Mouse (Mus musculus) T-cell, adult 2 months (primary cell): Measurements from ENCODE around the gene Mylk3.
A peak's percentile ranks its signal among the peaks of the same experiment; 100 is the strongest.

Experiments used
- DNase-seq: peaks from one replicate; pipeline ENCODE4 v3.0.0; 2022; ENCODE audit warnings: low spot score

The Mylk3 gene

DNA sequence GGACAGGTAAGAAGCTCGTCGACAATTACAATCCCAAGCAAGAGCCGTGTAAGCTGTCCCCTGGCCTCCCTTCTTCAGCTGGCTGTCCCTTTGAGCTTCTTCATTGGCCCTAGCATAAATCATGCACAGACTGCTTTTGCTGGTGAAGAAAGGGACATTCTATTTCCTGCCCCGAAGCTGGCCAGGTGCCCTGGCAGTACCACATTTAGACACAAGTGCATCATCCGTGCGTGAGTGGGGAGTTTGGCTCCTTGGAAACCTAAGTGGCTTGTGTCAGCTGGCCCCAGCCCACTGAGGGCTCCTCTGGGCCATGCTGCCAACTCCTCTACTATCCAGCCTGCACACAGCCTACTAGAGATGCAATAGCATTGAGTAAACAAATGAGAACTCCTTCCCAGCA, at the start of gene Mylk3:
Gene Mylk3 (minus strand): TSS at position 141 of the 400 bp plus-strand sequence.
- DNase-seq = no peak

DNA sequence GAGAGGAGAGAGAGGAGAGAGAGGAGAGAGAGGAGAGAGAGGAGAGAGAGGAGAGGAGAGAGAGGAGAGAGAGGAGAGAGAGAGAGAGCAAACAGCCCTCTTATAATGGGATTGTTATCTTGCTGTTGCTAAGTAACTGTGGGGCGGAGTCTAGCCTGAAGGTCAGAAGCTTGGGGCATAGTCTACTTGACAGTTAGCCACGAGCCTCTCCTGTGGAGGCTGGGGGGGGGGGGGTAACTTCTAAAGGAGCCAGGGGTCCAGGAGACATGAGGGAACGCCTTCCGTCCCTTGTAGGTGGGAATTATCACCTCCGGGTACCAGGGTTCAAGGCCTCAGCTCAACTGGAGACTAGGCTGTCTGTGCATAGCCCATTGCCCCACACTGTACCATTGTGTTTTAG, 49.6 kb upstream of the Mylk3 start:
- no peak for DNase-seq

DNA sequence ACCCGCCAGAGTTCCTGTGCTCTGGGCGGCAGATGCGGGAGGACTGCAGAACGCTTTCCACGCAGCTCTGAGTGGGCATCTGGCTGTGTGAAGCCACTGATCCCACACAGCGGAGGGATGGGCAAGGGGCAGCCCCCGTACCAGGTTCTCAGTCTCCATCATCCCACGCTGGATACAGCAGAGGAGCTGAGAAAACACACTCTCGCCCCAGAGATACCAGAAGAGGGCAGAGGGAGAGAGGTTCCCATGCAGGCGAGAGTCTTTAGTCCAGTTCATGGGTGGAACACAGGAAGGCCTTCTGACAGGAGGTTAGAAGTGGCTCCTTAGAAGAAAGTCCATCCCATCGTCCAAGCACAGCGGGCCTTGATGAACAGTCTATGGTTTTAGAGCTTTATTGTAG, 48.7 kb upstream of the Mylk3 start:
- DNase-seq = no peak

DNA sequence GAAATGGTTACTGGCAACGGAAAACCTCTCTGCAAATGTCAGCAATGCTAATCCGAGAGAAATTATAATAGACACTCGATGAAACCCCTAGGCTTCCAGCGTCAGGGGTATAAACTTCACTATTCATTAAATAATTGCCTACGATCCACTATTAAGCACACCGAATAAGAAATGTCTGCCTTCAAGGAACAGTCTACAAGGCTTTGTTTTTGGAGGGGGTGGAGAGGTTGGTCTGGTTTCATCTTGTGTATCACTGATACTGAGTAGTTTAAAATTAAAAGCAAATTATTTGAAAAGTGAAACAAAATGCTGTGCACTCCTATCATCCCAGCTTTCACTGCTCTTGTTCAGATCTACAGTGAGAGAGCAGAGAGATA, 46.9 kb upstream of the Mylk3 start:
- DNase-seq = no peak

DNA sequence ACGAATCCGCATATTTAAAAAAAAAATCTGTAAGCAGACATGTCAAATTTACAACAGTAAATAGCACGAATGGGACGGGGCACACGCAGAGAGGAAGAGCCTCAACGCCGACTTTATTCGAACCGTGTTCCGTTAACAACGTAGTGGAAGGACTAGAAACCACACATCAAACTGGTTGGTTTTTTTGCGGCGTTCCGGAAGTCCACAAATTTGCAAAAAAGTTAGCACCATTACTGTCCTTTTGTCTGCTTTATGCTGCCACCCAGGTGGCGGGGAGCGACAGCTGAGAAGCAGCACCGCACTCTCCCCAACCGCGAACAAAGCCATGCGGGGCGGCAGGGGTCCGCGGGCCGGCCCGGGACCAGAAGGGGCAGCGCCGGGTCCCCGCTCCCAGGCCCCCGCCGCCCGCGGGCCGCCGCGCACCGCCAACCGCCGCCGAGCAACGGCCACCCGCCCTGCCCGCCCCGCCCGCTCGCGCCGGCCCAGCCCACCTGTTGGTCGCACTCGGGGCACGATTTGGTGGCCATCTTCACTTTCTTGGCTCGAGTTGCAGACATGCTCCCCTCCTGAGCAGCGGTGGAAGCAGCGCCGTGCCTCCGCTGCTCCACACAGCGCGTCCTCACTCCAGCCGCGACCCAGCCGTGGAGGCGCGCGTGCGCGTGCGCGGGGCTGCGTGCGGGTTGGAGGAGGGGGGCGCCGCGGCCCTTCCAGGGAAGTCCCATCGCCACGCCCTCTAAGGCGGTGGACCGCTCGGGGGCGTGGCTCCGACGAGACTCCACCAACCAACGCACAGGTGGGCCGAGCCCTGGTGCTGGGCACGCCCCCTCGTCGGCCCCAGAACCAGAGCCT, 46.2 kb upstream of the Mylk3 start, which contains the start of gene 4921524J17Rik:
Gene 4921524J17Rik (minus strand): TSS at position 666 of the 849 bp plus-strand sequence.
- DNase-seq = peak; percentile 98

DNA sequence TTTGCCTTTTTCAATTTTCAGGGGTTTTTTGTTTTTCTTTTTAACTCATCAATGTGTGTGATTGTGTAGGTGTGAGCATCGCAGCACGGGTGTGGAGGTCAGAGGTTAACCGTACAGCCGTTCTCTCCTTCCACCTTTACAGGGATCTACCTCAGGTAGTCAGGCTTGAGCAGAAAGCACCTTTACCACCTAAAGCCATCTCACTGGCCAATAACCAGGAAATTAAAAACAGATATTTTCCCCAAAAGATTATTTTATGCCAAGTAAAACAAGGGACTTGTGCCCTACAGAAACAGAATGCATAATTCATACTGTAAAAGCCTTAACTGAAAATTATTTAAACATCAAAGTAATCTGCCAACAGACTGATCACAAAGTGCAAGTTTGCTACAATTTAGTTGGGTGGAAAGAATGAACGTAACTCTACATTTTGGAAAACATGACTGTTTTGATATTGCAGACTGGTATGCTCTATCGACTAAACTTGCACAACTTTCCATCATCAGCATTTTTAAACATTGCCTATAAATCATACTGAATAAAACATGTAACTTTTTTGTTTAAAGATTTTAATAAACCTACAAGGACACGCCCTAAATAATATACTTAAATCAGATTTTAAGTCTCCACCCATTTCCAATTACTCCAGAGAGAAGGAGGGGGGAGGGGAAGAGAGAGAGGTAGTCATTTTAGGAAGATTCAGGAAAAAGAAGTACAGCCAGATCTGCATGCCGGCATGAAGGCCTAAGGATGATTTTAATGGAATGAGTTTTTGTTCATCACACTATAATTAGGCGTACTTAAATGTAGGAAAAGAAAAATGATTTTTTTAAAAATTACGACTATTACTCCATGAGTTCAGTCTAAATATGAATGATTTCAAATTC, 45.4 kb upstream of the Mylk3 start:
- no peak for DNase-seq

DNA sequence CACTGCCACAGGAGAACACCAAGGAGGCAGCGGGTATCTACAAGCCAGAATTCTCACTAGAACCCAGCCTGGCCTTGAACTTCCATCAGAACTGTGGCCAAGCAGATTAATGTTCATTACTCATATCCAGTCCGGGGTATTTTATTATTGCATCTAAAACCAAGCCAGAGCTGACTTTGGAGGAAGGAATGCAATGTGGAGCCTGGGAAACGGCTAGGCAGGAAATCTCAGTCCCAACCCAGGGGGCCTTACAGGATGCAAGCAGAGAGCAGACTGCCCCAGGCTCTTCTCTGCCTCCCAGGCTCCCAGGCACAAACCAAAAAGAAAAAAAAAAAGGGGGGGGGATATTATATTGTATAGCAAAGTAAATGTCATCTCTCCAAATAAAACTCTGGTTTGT, 44.7 kb upstream of the Mylk3 start:
- no peak for DNase-seq

DNA sequence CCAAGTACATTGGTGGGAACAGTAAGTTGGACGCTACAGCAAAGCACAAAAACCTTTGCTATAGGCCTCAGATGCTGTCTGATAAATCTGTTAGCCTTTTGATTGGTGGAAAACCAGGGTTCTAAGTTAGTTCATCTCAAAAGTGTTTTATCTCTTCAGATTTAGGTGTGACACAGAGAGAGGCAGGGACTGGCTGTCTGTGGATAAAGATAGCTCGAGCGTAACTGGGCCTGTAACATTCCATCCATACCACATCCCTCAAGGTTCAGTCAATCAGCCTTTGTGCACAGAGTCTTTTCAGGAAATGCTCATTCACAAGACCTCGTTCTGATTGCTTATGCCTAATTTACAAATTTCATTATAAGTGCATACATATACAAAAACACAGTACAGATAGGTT, 43.1 kb upstream of the Mylk3 start:
- no peak for DNase-seq

DNA sequence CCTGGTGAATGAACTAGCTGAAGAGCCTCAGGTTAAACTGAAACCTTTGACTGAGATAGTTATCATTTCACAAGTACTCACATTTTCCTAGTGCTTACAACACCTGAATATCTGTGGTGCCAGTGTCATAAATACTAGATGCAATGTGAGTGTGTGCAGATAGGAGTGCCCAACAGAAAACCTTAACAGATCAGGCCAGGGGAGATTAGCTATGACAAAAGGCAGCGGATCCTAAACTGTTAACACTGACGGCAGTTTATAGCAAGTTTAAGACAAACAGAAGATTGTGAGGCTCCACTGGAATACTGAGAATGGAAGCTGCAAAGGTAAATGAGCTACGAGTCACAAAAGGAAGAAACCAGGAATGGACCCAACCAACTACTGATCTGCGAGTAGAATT, 40.9 kb upstream of the Mylk3 start:
- no peak for DNase-seq

DNA sequence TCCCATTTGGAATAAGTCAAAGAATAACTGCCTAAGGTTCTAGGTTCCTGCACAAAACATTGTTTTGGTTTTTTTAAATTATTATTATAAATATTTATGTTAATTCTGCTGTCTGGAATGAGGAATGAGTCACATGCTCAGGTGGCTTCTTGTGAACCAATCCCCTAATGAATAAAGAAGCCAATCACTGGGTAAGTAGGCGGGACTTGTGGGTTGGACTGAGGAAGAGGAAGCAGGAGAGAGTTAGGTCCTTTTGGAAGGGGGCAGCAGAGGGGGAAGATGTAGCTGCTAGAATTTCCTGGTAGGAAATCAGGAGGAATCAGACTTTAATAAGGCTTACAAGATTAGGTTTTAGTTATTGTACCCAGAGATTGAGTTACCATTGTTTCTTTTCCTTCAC, 35.2 kb upstream of the Mylk3 start:
- no peak for DNase-seq

DNA sequence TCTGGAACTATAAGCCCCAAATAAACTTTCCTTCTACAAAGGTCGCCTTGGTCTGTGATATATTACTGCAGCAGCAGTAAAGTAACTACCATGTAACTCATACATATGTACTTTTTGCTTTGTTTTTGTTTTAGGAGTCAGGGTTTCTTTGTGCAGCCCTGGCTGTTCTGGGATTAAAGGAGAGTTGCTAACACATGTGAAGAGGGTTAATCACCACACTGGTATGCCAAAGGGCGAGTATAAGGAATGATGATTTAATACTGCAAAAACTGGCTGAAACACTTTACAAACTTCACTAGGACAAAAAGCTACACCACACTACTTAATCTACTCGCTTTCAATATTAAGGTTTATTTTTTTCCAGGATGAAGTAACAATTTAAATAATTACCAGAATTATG, 22.4 kb upstream of the Mylk3 start:
- DNase-seq = no peak

DNA sequence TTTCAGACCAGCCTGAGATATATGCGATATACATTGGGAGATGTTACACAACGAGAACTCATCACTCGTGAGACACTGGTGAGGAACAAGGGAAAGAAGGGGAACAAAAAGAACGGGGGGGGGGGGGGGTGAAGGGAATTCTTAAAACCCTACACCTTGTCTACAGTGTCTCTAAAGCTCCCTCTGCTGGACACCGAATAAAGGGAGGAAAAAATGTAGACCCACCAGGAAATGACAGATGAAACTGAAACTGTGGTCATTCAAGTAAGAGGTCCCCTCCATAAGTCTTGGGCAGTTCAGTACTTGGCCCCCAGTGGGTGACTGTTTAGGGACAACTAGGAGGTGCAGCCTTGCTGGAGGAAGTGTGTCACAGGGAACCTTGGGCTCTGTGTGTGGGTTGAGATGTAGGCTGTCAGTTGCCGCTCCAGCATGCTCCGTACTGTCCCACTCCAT, 21.9 kb upstream of the Mylk3 start:
- DNase-seq = peak; percentile 28

DNA sequence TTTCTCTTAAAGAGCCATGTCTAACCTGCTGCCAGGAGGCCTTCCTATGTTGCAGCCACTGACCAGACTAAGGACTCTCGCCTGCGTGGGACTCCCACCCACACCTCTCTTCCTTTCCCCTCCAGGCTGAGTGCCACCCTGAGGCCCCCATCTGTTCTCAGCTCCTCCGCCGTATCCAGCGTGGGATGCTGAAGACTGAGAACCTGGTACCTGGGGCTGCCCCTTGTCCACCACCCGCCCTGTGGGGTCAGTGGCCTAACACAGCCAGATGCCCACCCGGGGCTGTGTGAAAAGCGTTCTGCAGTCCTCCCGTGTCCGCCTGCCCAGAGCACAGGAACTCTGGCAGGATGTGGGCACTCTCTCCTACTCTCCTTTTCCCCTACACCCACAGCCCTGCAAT, 19.8 kb upstream of the Mylk3 start:
- DNase-seq = no peak

DNA sequence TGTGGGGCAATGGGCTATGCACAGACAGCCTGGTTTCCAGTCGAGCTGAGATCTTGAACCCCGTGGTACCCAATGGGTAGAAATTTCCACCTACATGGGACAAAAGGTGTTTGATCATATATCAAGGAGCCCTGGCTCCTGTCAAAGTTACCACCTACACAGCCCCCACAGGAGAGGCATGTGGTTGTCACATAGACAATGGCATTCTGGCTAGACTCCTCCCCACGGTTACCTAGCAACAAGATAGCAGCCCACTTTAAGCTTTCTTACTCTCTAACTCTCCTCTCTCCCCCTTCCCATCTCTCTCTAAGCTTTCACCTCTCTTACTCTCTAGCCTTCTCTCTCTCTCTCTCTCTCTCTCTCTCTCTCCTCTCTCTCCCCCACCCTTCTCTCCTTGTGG, 19.3 kb upstream of the Mylk3 start:
- no peak for DNase-seq

DNA sequence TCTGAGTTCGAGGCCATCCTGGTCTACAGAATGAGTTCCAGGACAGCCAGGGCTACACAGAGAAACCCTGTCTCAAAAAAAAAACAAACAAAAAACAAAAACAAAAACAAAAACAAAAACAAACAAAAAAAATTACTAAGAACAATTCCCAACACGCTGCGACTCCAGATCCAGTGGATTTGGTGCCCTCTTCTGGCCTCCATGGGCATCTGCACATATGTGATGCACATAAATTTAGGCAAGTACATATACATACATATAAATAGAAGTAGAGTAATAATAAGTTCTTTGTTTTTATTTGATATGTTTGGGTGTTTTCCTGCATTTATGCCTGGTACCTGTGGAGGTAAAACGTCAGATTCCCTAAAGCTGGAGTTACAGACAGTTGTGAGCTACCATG, 12.4 kb upstream of the Mylk3 start:
- no peak for DNase-seq

DNA sequence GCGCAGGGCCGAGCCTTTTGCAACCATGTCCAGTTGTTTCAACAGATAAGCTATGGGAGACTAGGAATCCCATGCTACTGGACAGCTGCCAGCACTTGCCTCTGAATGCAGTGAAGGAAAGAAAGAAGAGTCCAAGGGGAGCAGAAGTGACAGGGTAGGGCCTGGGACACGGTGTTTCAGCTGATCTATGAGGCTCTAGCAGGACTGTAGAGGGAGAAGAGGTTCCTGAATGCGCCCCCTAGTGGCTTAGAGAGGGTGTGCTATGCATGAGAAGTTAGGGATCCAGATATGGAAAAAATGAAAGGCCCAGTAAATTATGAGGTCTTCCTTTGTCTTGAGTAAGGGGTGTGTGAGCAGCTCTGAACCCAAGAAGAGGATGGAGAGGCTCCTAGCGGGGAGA, 11.4 kb upstream of the Mylk3 start:
- DNase-seq = peak; percentile 15

DNA sequence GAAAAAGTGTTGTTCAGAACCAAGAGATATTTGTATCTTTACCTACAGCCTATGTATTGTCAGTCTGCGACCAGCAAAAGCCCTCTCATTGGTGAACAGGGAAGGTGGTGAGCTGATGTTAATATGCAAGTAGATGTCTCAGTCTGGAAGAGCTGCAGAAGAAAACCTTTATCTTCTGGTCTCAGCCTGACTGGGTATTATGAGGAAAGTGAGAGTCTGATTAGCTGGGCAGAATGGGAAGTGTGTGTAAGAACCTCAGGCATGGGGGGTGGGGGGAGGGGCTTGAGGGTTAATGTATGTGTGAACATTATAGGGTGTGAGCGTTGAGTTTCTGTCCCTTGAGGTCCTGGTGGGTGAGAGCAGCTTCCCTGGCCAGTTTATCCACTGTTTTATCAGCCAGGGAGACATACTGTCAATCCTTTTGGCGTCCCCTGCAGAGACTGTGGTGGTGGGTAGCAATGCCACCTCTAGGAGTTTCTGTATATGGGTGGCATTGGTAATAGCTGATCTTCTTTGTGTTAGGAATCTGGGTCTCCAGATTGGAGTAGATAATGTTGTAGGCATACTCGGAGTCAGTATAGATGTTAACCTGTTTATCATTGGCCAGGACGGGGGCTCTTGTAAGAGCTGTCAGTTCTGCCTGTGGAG, 10.4 kb upstream of the Mylk3 start:
- no peak for DNase-seq

DNA sequence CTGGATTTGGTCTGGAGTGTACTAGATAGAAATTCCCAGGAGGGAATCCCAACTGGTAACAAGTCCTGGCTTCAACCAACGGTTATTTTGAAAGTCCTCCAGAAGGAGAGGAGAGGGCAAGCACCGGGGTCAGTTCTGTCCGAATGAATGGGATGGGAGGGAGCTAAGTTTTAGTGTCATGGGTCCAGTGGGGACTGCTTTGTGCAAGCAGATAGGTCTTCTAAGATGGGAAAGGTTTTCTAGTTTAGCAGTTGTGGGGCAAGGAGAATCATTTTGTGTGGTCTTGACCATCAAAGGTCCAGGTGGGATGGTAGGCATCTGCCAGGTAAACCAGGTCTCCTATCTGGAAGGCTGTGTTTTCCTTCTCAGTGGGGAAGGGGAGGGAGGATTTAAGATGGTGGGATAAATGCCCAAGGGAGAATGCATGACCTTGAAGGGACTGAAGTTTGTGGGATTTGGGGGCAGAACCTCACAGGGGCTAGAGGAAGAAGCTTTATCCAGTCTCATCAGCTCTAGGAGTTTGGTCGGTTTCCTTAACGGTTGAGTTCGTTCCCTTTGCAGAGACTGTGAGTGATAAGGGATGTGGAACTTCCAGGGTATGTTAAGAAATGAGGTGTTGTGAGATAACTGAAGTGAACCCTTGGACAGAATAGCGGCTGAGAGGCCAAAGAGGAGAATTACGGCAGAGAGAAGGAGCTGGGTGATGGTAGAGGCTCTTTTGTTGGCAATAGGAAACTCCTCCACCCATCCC, 9.7 kb upstream of the Mylk3 start:
- no peak for DNase-seq

DNA sequence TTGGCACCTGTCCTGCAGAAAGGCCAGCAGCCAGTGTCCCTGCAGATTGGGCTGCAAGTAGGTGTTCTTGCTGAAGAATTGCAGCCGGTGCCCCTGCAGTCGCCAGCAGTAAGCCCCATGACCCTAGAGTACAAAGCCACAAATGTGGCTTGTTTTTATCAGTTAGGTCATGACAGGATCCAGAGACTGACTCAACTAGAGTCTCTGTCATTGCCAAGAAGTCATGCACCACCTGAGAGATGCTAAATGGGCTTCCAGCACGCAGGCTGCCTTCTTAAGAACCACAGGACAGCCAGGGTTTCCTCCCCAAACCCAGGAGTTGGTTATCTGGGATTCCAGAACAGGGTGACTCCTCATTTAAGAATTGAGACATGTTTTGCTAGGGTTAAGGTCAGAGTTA, 8.9 kb upstream of the Mylk3 start:
- no peak for DNase-seq

DNA sequence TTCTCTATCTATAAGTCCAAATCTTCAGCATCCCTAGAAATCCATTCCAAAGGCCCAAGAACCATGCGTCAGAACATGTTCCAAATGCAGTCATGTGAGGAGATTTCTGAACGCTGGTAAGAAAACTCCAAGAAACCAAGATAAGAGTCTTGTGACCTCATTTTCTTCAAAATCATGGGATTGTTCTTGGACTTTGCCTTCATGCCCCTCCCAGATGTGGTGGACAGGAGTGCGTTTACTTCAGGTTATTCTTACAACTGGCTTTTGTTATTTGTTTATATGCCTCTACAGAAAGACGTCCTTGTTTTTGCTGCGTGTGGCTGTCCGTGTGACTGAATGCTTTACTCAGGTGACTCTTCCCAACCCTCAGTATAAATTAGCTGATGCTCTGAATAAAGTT, 7.1 kb upstream of the Mylk3 start:
- no peak for DNase-seq

DNA sequence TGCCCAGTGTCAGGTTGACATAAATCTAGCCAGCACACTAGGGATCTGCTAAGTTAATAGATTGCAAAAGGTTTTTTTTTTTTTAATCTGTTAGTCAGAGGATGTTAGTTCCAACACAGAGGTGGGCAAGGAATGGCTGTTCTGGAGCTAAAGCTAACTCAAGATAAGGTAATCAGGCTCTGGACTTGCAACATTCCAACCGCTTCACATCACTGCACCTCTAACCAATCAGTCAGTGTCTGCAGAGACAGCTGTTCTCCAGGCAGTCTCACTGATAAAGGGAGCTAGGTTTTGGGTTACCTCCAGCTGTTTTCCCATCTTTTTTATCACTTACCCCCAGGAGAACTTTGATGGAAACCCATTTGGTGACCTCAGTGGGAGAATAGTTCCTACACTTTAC, 5.3 kb upstream of the Mylk3 start:
- DNase-seq = no peak

DNA sequence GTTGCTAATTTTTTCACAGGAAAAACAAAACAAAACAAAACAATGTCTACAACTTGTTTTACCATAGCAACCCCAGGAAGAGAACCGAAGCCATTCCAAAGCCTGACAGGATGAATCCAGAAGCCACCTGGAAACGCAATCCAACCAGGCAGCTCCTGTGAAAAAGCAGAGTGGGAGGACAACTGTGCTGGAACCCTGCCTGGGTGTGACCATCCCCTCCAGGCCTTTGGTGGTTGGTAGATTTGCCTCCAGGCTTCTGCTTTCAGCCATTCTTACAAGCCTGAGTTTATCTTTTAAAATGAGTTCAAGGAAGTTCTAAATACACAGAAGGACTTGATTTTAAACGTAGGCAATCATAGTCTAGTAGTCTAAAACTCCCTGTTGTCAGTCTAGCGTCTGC, 4.2 kb downstream of the Mylk3 start:
- no peak for DNase-seq
